Mouse (Mus musculus) effector memory CD4-positive, alpha-beta T cell, adult 7 months (primary cell): Measurements from ENCODE around the gene Heatr3. TPM values are rescaled to one million over a fixed set of nuclear protein-coding genes. Genes with fewer than 3 reads are reported as not detected.

Experiments used
- polyA plus RNA-seq: library from polyadenylated mRNA; unstranded; fragments of 100-300 nt; shearing (Covaris generic); gene quantifications from one replicate; pipeline ENCODE4 v1.2.1, GENCODE M21; 2017

Heatr3 gene
- 33.3 TPM for polyA plus RNA-seq

GRCm38 (mm10) chr8:88137748-88138484 lies at the start of gene Heatr3:
Heatr3 (plus strand) TSS chr8:88137855.

GRCm38 (mm10) chr8:88118456-88119036 lies 19.1 kb upstream of the Heatr3 start, which contains the start of gene Cnep1r1:
Cnep1r1 (plus strand) TSS chr8:88118769.

GRCm38 (mm10) chr8:88198945-88199571 lies 61.4 kb downstream of the Heatr3 start, which contains the start of gene Tent4b:
Tent4b (plus strand) TSS chr8:88199213.

Other genes starting within 250 kb of the Heatr3 start
- not detected for gene Zfp423, start 178.3 kb upstream of the Heatr3 start, polyA plus RNA-seq
- 27.8 TPM for gene Cnep1r1, start 19.1 kb upstream of the Heatr3 start, polyA plus RNA-seq
- gene Tent4b, start 61.4 kb downstream of the Heatr3 start, polyA plus RNA-seq, result 44.9 TPM
- 133 TPM for gene Adcy7, start 134.5 kb downstream of the Heatr3 start, polyA plus RNA-seq
- gene Brd7, start 224.3 kb downstream of the Heatr3 start, polyA plus RNA-seq, result 38.4 TPM